8 mouse cellular contexts compared by ENCODE assay signal in genomic region chr12:3866654-3867370, GRCm38 (mm10).
A peak's percentile ranks its signal among the peaks of the same experiment; 100 is the strongest.
DNase-seq lines count a peak whose midpoint lies in the region; ATAC-seq and TF ChIP-seq lines count a peak whose summit lies in the region.

No protein-coding gene starts in this region.

- peaks cover 76% of the 10 kb centered on the region for H3K36me3 ChIP-seq in embryonic facial prominence, embryonic 13.5 days
- peaks cover 41% of the 10 kb centered on the region for H3K36me3 ChIP-seq in embryonic facial prominence, embryonic 10.5 days (replicated peaks)
- H3K36me3 ChIP-seq in kidney, adult 2 months (ENCODE audit: control insufficient read depth, insufficient read depth, low read length), result no peaks in the 10 kb centered on the region

- intact Hi-C loops in left cerebral cortex, postnatal 10 days (cut with DNase I), result no loop called here

- no peak overlapping the region for H3K4me3 ChIP-seq in embryonic facial prominence, embryonic 13.5 days
- no peak overlapping the region for H3K4me3 ChIP-seq in embryonic facial prominence, embryonic 10.5 days
- no peak overlapping the region for H3K4me3 ChIP-seq in lung, adult 2 months (replicated peaks; ENCODE audit: extremely low read depth, low read depth, low read length)
- no peak overlapping the region for H3K4me3 ChIP-seq in kidney, adult 2 months (ENCODE audit: insufficient read depth, low read depth, low read length)

- H3K27me3 ChIP-seq in embryonic facial prominence, embryonic 13.5 days, result no peaks in the 10 kb centered on the region
- peaks cover 8% of the 10 kb centered on the region for H3K27me3 ChIP-seq in embryonic facial prominence, embryonic 10.5 days (replicated peaks; ENCODE audit: low read depth, poor library complexity, severe bottlenecking)
- H3K27me3 ChIP-seq in kidney, adult 2 months (replicated peaks; ENCODE audit: control insufficient read depth, insufficient read depth, low read length), result no peaks in the 10 kb centered on the region

- TF ChIP-seq POLR2A in lung, adult 2 months (IDR thresholded peaks at IDR 0.05; ENCODE audit: borderline replicate concordance, extremely low read depth, low read depth, low read length), result no peak
- no peak for TF ChIP-seq POLR2A in kidney, adult 2 months (IDR thresholded peaks at IDR 0.05; ENCODE audit: low read depth, low read length)

- peak overlapping the region; percentile 22; the same call in 1 of the 2 replicates for H3K27ac ChIP-seq in embryonic facial prominence, embryonic 13.5 days
- no peak overlapping the region for H3K27ac ChIP-seq in embryonic facial prominence, embryonic 10.5 days (replicated peaks)
- peak overlapping the region; percentile 62 for H3K27ac ChIP-seq in kidney, adult 2 months (ENCODE audit: insufficient read depth, low read depth, low read length)

- peaks cover 19% of the 10 kb centered on the region for H3K4me1 ChIP-seq in embryonic facial prominence, embryonic 13.5 days
- peaks cover 21% of the 10 kb centered on the region for H3K4me1 ChIP-seq in embryonic facial prominence, embryonic 10.5 days
- peaks cover 25% of the 10 kb centered on the region for H3K4me1 ChIP-seq in lung, adult 2 months (ENCODE audit: control insufficient read depth, insufficient read depth, low read length)
- H3K4me1 ChIP-seq in kidney, adult 2 months (ENCODE audit: control insufficient read depth, insufficient read depth, low read length), result peaks cover 33% of the 10 kb centered on the region

- H3K4me2 ChIP-seq in embryonic facial prominence, embryonic 13.5 days, result no peak overlapping the region

- DNase-seq in embryonic facial prominence, embryonic 10.5 days (ENCODE audit: low spot score), result no peak
- DNase-seq in lung, adult 18-20 months, result peak; percentile 57 to 76
- no peak for DNase-seq in lung, adult 2 months
- DNase-seq in kidney, adult 2 months, result peak; percentile 94
- peak; percentile 46 to 55 for DNase-seq in lung, postnatal 4 days
- DNase-seq in left cerebral cortex, postnatal 10 days (ENCODE audit: extremely low spot score in 1 of 2, low spot score in 2 of 2), result no peak

- ATAC-seq in embryonic facial prominence, embryonic 13.5 days (ENCODE audit: insufficient number of reproducible peaks, insufficient read depth, low FRiP score, low TSS enrichment, low read depth), result no peak
- ATAC-seq in erythroid progenitor cell, adult 5-6 weeks (replicated peaks; ENCODE audit: low FRiP score, poor library complexity, severe bottlenecking), result no peak

- 73% methylated on average over 12 of the region's 12 CpGs for WGBS in embryonic facial prominence, embryonic 13.5 days
- WGBS in embryonic facial prominence, embryonic 10.5 days, result 88% methylated on average over 12 of the region's 12 CpGs
- WGBS in lung, adult 2 months, result 39% methylated on average over 12 of the region's 12 CpGs
- WGBS in kidney, adult 2 months, result 38% methylated on average over 12 of the region's 12 CpGs

- H3K9ac ChIP-seq in embryonic facial prominence, embryonic 13.5 days, result no peak overlapping the region

- no peak for TF ChIP-seq CTCF in lung, adult 2 months (IDR thresholded peaks at IDR 0.05; ENCODE audit: insufficient read depth, low read length)
- TF ChIP-seq CTCF in kidney, adult 2 months (conservative IDR thresholded peaks at IDR 0.05; ENCODE audit: insufficient read depth, insufficient read length, low read depth, low read length), result no peak

- no peaks in the 10 kb centered on the region for H3K9me3 ChIP-seq in embryonic facial prominence, embryonic 13.5 days
- no peaks in the 10 kb centered on the region for H3K9me3 ChIP-seq in embryonic facial prominence, embryonic 10.5 days

Comparison
In these comparisons a context has a peak if more than half of its experiments do, and no peak if none do; other contexts are left out.
1. DNase-seq: peak in lung, adult 18-20 months (2 of 2), kidney, adult 2 months (single experiment) and lung, postnatal 4 days (2 of 2); none in embryonic facial prominence, embryonic 10.5 days (single experiment), lung, adult 2 months (single experiment) and left cerebral cortex, postnatal 10 days (0 of 2).